Mouse (Mus musculus): Measurements from ENCODE around the gene Ric8a. TPM values are rescaled to one million over a fixed set of nuclear protein-coding genes. Genes with fewer than 3 reads are reported as not detected.
A peak's percentile ranks its signal among the peaks of the same experiment; 100 is the strongest.

Ric8a gene
- polyA plus RNA-seq, 1 experiment from 2014 or later, result 58.3 TPM

- no peak overlapping the region for H3K9ac ChIP-seq (replicated peaks; ENCODE audit: low read length)
- DNase-seq (ENCODE audit: low spot score), result no peak
- H3K27ac ChIP-seq (replicated peaks; ENCODE audit: low read depth, low read length), result no peak overlapping the region
- WGBS, result 95% methylated on average over 4 of the region's 4 CpGs
- ATAC-seq (replicated peaks; ENCODE audit: insufficient number of reproducible peaks, low FRiP score, low TSS enrichment, low read depth), result no peak
- H3K36me3 ChIP-seq (replicated peaks; ENCODE audit: control insufficient read depth, insufficient read depth, low read depth, low read length), result peaks cover 13% of the 10 kb centered on the region
- H3K27me3 ChIP-seq (ENCODE audit: control insufficient read depth, insufficient read depth, low read length), result no peaks in the 10 kb centered on the region
- no peaks in the 10 kb centered on the region for H3K9me3 ChIP-seq (replicated peaks; ENCODE audit: control insufficient read depth, low read length)
- no peak overlapping the region for H3K4me2 ChIP-seq (ENCODE audit: low read depth, low read length)
- no peak overlapping the region for H3K4me3 ChIP-seq (ENCODE audit: low read depth, low read length)
- no peaks in the 10 kb centered on the region for H3K4me1 ChIP-seq (ENCODE audit: control insufficient read depth, insufficient read depth, low read length)
Observed at GRCm38 (mm10) chr7:140851916-140852315, 4.8 kb upstream of the Ric8a start.

GRCm38 (mm10) chr7:140853386-140853785 lies 3.4 kb upstream of the Ric8a start:
- Histone ChIP-seq H3K4me2 (ENCODE audit: low read depth, low read length) (no peak overlapping the region), H3K27ac (replicated peaks; ENCODE audit: low read depth, low read length) (no peak overlapping the region), H3K9me3 (replicated peaks; ENCODE audit: control insufficient read depth, low read length) (no peaks in the 10 kb centered on the region), H3K36me3 (replicated peaks; ENCODE audit: control insufficient read depth, insufficient read depth, low read depth, low read length) (peaks cover 13% of the 10 kb centered on the region), H3K4me3 (ENCODE audit: low read depth, low read length) (no peak overlapping the region), H3K9ac (replicated peaks; ENCODE audit: low read length) (no peak overlapping the region), H3K27me3 (ENCODE audit: control insufficient read depth, insufficient read depth, low read length) (no peaks in the 10 kb centered on the region), H3K4me1 (ENCODE audit: control insufficient read depth, insufficient read depth, low read length) (peaks cover 2% of the 10 kb centered on the region)
- WGBS, result 88% methylated on average over 9 of the region's 9 CpGs
- no peak for DNase-seq (ENCODE audit: low spot score)
- ATAC-seq (replicated peaks; ENCODE audit: insufficient number of reproducible peaks, low FRiP score, low TSS enrichment, low read depth), result no peak

- peaks cover 2% of the 10 kb centered on the region for H3K4me1 ChIP-seq (ENCODE audit: control insufficient read depth, insufficient read depth, low read length)
- 92% methylated on average over 18 of the region's 18 CpGs for WGBS
- no peak for DNase-seq (ENCODE audit: low spot score)
- no peak overlapping the region for H3K4me2 ChIP-seq (ENCODE audit: low read depth, low read length)
- H3K4me3 ChIP-seq (ENCODE audit: low read depth, low read length), result no peak overlapping the region
- H3K9me3 ChIP-seq (replicated peaks; ENCODE audit: control insufficient read depth, low read length), result no peaks in the 10 kb centered on the region
- H3K36me3 ChIP-seq (replicated peaks; ENCODE audit: control insufficient read depth, insufficient read depth, low read depth, low read length), result peaks cover 13% of the 10 kb centered on the region
- no peak overlapping the region for H3K27ac ChIP-seq (replicated peaks; ENCODE audit: low read depth, low read length)
- ATAC-seq (replicated peaks; ENCODE audit: insufficient number of reproducible peaks, low FRiP score, low TSS enrichment, low read depth), result no peak
- no peak overlapping the region for H3K9ac ChIP-seq (replicated peaks; ENCODE audit: low read length)
- no peaks in the 10 kb centered on the region for H3K27me3 ChIP-seq (ENCODE audit: control insufficient read depth, insufficient read depth, low read length)
Observed at GRCm38 (mm10) chr7:140854483-140854882, 2.3 kb upstream of the Ric8a start.

- DNase-seq (ENCODE audit: low spot score), result no peak
- peaks cover 13% of the 10 kb centered on the region for H3K36me3 ChIP-seq (replicated peaks; ENCODE audit: control insufficient read depth, insufficient read depth, low read depth, low read length)
- H3K9ac ChIP-seq (replicated peaks; ENCODE audit: low read length), result peak overlapping the region; percentile 87; the same call in 1 of the 2 replicates
- H3K4me1 ChIP-seq (ENCODE audit: control insufficient read depth, insufficient read depth, low read length), result peaks cover 2% of the 10 kb centered on the region
- no peaks in the 10 kb centered on the region for H3K9me3 ChIP-seq (replicated peaks; ENCODE audit: control insufficient read depth, low read length)
- no peak overlapping the region for H3K27ac ChIP-seq (replicated peaks; ENCODE audit: low read depth, low read length)
- WGBS, result 75% methylated on average over 9 of the region's 9 CpGs
- peak overlapping the region; percentile 98 for H3K4me2 ChIP-seq (ENCODE audit: low read depth, low read length)
- no peak for ATAC-seq (replicated peaks; ENCODE audit: insufficient number of reproducible peaks, low FRiP score, low TSS enrichment, low read depth)
- no peaks in the 10 kb centered on the region for H3K27me3 ChIP-seq (ENCODE audit: control insufficient read depth, insufficient read depth, low read length)
- peak overlapping the region; percentile 74 for H3K4me3 ChIP-seq (ENCODE audit: low read depth, low read length)
Observed at GRCm38 (mm10) chr7:140855181-140855580, 1.6 kb upstream of the Ric8a start.

- DNase-seq (ENCODE audit: low spot score), result peak; percentile 93
- peak; percentile 73 for ATAC-seq (replicated peaks; ENCODE audit: insufficient number of reproducible peaks, low FRiP score, low TSS enrichment, low read depth)
- H3K36me3 ChIP-seq (replicated peaks; ENCODE audit: control insufficient read depth, insufficient read depth, low read depth, low read length), result peaks cover 13% of the 10 kb centered on the region
- no peaks in the 10 kb centered on the region for H3K9me3 ChIP-seq (replicated peaks; ENCODE audit: control insufficient read depth, low read length)
- H3K9ac ChIP-seq (replicated peaks; ENCODE audit: low read length), result peak within 1 kb of the TSS; percentile 87
- H3K4me1 ChIP-seq (ENCODE audit: control insufficient read depth, insufficient read depth, low read length), result peaks cover 2% of the 10 kb centered on the region
- under 1% methylated on average over 51 of the region's 51 CpGs for WGBS
- H3K4me2 ChIP-seq (ENCODE audit: low read depth, low read length), result peak within 1 kb of the TSS; percentile 98
- no peaks in the 10 kb centered on the region for H3K27me3 ChIP-seq (ENCODE audit: control insufficient read depth, insufficient read depth, low read length)
- H3K4me3 ChIP-seq (ENCODE audit: low read depth, low read length), result peak within 1 kb of the TSS; percentile 74
- H3K27ac ChIP-seq (replicated peaks; ENCODE audit: low read depth, low read length), result peak within 1 kb of the TSS; percentile 66
Observed at GRCm38 (mm10) chr7:140855860-140856784, 635 bp upstream of the Ric8a start, which contains the start of gene Gm45785. Gene Gm45785 (minus strand): TSS chr7:140856331.

- 41% methylated on average over 39 of the region's 40 CpGs for WGBS
- Histone ChIP-seq H3K36me3 (replicated peaks; ENCODE audit: control insufficient read depth, insufficient read depth, low read depth, low read length) (peaks cover 17% of the 10 kb centered on the region), H3K9ac (replicated peaks; ENCODE audit: low read length) (peak within 1 kb of the TSS; percentile 87), H3K27me3 (ENCODE audit: control insufficient read depth, insufficient read depth, low read length) (no peaks in the 10 kb centered on the region), H3K4me1 (ENCODE audit: control insufficient read depth, insufficient read depth, low read length) (peaks cover 2% of the 10 kb centered on the region), H3K9me3 (replicated peaks; ENCODE audit: control insufficient read depth, low read length) (no peaks in the 10 kb centered on the region), H3K4me2 (ENCODE audit: low read depth, low read length) (peak within 1 kb of the TSS; percentile 98), H3K27ac (replicated peaks; ENCODE audit: low read depth, low read length) (peak within 1 kb of the TSS; percentile 66), H3K4me3 (ENCODE audit: low read depth, low read length) (peak within 1 kb of the TSS; percentile 74)
- peak; percentile 11; the same call in 1 of the 2 replicates for ATAC-seq (replicated peaks; ENCODE audit: insufficient number of reproducible peaks, low FRiP score, low TSS enrichment, low read depth)
- no peak for DNase-seq (ENCODE audit: low spot score)
Observed at GRCm38 (mm10) chr7:140857550-140858505, 1.1 kb downstream of the Ric8a start, which contains the start of gene Bet1l. Gene Bet1l (minus strand): TSS chr7:140857577.

GRCm38 (mm10) chr7:140858746-140859145 lies 2.0 kb downstream of the Ric8a start:
- H3K36me3 ChIP-seq (replicated peaks; ENCODE audit: control insufficient read depth, insufficient read depth, low read depth, low read length), result peaks cover 10% of the 10 kb centered on the region
- no peak for DNase-seq (ENCODE audit: low spot score)
- peaks cover 2% of the 10 kb centered on the region for H3K4me1 ChIP-seq (ENCODE audit: control insufficient read depth, insufficient read depth, low read length)
- 96% methylated on average over 8 of the region's 8 CpGs for WGBS
- H3K4me2 ChIP-seq (ENCODE audit: low read depth, low read length), result no peak overlapping the region
- no peaks in the 10 kb centered on the region for H3K9me3 ChIP-seq (replicated peaks; ENCODE audit: control insufficient read depth, low read length)
- H3K27me3 ChIP-seq (ENCODE audit: control insufficient read depth, insufficient read depth, low read length), result no peaks in the 10 kb centered on the region
- no peak overlapping the region for H3K4me3 ChIP-seq (ENCODE audit: low read depth, low read length)
- no peak overlapping the region for H3K9ac ChIP-seq (replicated peaks; ENCODE audit: low read length)
- H3K27ac ChIP-seq (replicated peaks; ENCODE audit: low read depth, low read length), result no peak overlapping the region
- ATAC-seq (replicated peaks; ENCODE audit: insufficient number of reproducible peaks, low FRiP score, low TSS enrichment, low read depth), result no peak
